Mouse (Mus musculus) thymus, adult 2 months (tissue): ENCODE results near the gene Wwox.

Experiments
- CTCF ChIP-seq: fragments of 200-500 bp; IDR thresholded peaks from 2 replicates; pipeline ENCODE4 v1.5.1; 2012; ENCODE audit warnings: mild to moderate bottlenecking, control low read depth, low read length, moderate library complexity, borderline replicate concordance; ENCODE audit not compliant: control insufficient read depth, poor library complexity, insufficient read depth; ENCODE audit errors: extremely low read depth
- POLR2A ChIP-seq: fragments of 200-500 bp; IDR thresholded peaks from 2 replicates; pipeline ENCODE4 v1.6.1; 2012; ENCODE audit warnings: mild to moderate bottlenecking, low read length, control low read depth, moderate library complexity; ENCODE audit not compliant: control insufficient read depth, poor library complexity, insufficient read depth; ENCODE audit errors: extremely low read depth

- TF ChIP-seq CTCF = no peak
- TF ChIP-seq POLR2A = no peak
Measured at GRCm38 (mm10) chr8:114463305-114463704, 23.9 kb downstream of the Wwox start.
